Mouse (Mus musculus) thymus, adult 2 months (tissue): Measurements from ENCODE around the gene Chac1. TPM values are rescaled to one million over a fixed set of nuclear protein-coding genes. Genes with fewer than 3 reads are reported as not detected.

Experiments used
- DNase-seq: peaks from one replicate; pipeline ENCODE4 v3.0.0; 2021
- H3K27ac ChIP-seq: fragments of 200-500 bp; 2 replicates; pipeline ENCODE4 v1.5.1; 2012; ENCODE audit warnings: low read length, control low read depth; ENCODE audit not compliant: control insufficient read depth, insufficient read depth
- H3K27me3 ChIP-seq: fragments of 200-500 bp; 2 replicates; pipeline ENCODE4 v1.6.1; 2012; ENCODE audit warnings: mild to moderate bottlenecking, low read length, moderate library complexity, mixed read lengths; ENCODE audit not compliant: control insufficient read depth, insufficient read depth
- H3K36me3 ChIP-seq: fragments of 200-500 bp; 2 replicates; pipeline ENCODE4 v1.6.1; 2012; ENCODE audit warnings: mild to moderate bottlenecking, low read length, moderate library complexity; ENCODE audit not compliant: control insufficient read depth, insufficient read depth
- H3K4me1 ChIP-seq: fragments of 200-500 bp; replicated peaks from 2 replicates; pipeline ENCODE4 v1.6.1; 2012; ENCODE audit warnings: low read length; ENCODE audit not compliant: control insufficient read depth, insufficient read depth
- H3K4me3 ChIP-seq: fragments of 200-500 bp; 2 replicates; pipeline ENCODE4 v1.5.1; 2012; ENCODE audit warnings: mild to moderate bottlenecking, low read length, control low read depth, moderate library complexity; ENCODE audit not compliant: control insufficient read depth, insufficient read depth
- CTCF ChIP-seq: fragments of 200-500 bp; IDR thresholded peaks from 2 replicates; pipeline ENCODE4 v1.5.1; 2012; ENCODE audit warnings: mild to moderate bottlenecking, control low read depth, low read length, moderate library complexity, borderline replicate concordance; ENCODE audit not compliant: control insufficient read depth, poor library complexity, insufficient read depth; ENCODE audit errors: extremely low read depth
- POLR2A ChIP-seq: fragments of 200-500 bp; IDR thresholded peaks from 2 replicates; pipeline ENCODE4 v1.6.1; 2012; ENCODE audit warnings: mild to moderate bottlenecking, low read length, control low read depth, moderate library complexity; ENCODE audit not compliant: control insufficient read depth, poor library complexity, insufficient read depth; ENCODE audit errors: extremely low read depth
- WGBS: fragments of 180-500 bp; shearing (Covaris S2); methylation state at CpG from one replicate; pipeline ENCODE4 v1.1.7; 2018; 5-methylcytosine and 5-hydroxymethylcytosine counted together
- polyA plus RNA-seq: library from polyadenylated mRNA; depleted of rRNA; stranded (reverse); fragments of >200 nt; gene quantifications from 2 replicates; pipeline ENCODE4 v1.2.3, GENCODE M21; 2012

Gene Chac1
- polyA plus RNA-seq, 1 experiment: 1.1 TPM

- no peak overlapping the region for H3K4me3 ChIP-seq
- TF ChIP-seq CTCF: no peak
- TF ChIP-seq POLR2A: no peak
Measured at GRCm38 (mm10) chr2:119359721-119360291, 8.8 kb downstream of the Chac1 start.

GRCm38 (mm10) chr2:119364969-119365368 is 13.9 kb downstream of the Chac1 start:
- Histone ChIP-seq H3K4me1 (no peaks in the 10 kb centered on the region), H3K27ac (no peak overlapping the region), H3K36me3 (no peaks in the 10 kb centered on the region; the same call in 1 of the 2 replicates), H3K4me3 (no peak overlapping the region), H3K27me3 (no peaks in the 10 kb centered on the region)
- no peak for DNase-seq
- TF ChIP-seq CTCF: no peak
- TF ChIP-seq POLR2A: no peak
- WGBS: 98% methylated on average over 3 of the region's 3 CpGs

More at GRCm38 (mm10) chr2:119359721-119360291, 8.8 kb downstream of the Chac1 start:
- no peaks in the 10 kb centered on the region for H3K27me3 ChIP-seq
- H3K27ac ChIP-seq: no peak overlapping the region
- H3K36me3 ChIP-seq: no peaks in the 10 kb centered on the region
- H3K4me1 ChIP-seq: no peaks in the 10 kb centered on the region
- WGBS: 75% methylated on average over 2 of the region's 2 CpGs
- no peak for DNase-seq

GRCm38 (mm10) chr2:119367346-119367745 is 16.3 kb downstream of the Chac1 start:
- H3K27ac ChIP-seq: no peak overlapping the region
- no peaks in the 10 kb centered on the region for H3K27me3 ChIP-seq
- H3K4me3 ChIP-seq: no peak overlapping the region
- H3K4me1 ChIP-seq: no peaks in the 10 kb centered on the region
- peaks cover 14% of the 10 kb centered on the region for H3K36me3 ChIP-seq
- WGBS: 93% methylated on average over 3 of the region's 3 CpGs
- TF ChIP-seq POLR2A (no peak), CTCF (no peak)
- no peak for DNase-seq

GRCm38 (mm10) chr2:119370116-119370515 is 19.1 kb downstream of the Chac1 start:
- DNase-seq: no peak
- Histone ChIP-seq H3K27me3 (no peaks in the 10 kb centered on the region), H3K4me3 (no peak overlapping the region), H3K36me3 (peaks cover 34% of the 10 kb centered on the region), H3K4me1 (no peaks in the 10 kb centered on the region), H3K27ac (no peak overlapping the region)
- WGBS: 93% methylated on average over 10 of the region's 10 CpGs
- TF ChIP-seq CTCF (no peak), POLR2A (no peak)

GRCm38 (mm10) chr2:119377286-119377685 is 26.3 kb downstream of the Chac1 start:
- WGBS: 95% methylated on average over 9 of the region's 9 CpGs
- no peaks in the 10 kb centered on the region for H3K27me3 ChIP-seq
- no peak for DNase-seq
- peaks cover 80% of the 10 kb centered on the region for H3K36me3 ChIP-seq
- H3K4me1 ChIP-seq: no peaks in the 10 kb centered on the region
- no peak overlapping the region for H3K4me3 ChIP-seq
- TF ChIP-seq CTCF: no peak
- TF ChIP-seq POLR2A: no peak
- H3K27ac ChIP-seq: no peak overlapping the region

- no peaks in the 10 kb centered on the region for H3K4me1 ChIP-seq
- H3K36me3 ChIP-seq: peaks cover 80% of the 10 kb centered on the region
- no peak for DNase-seq
- H3K4me3 ChIP-seq: no peak overlapping the region
- no peaks in the 10 kb centered on the region for H3K27me3 ChIP-seq
- no peak overlapping the region for H3K27ac ChIP-seq
- WGBS: 97% methylated on average over 3 of the region's 3 CpGs
- TF ChIP-seq CTCF (no peak), POLR2A (no peak)
Measured at GRCm38 (mm10) chr2:119377826-119378225, 26.8 kb downstream of the Chac1 start.

GRCm38 (mm10) chr2:119379455-119379854 is 28.4 kb downstream of the Chac1 start:
- Histone ChIP-seq H3K4me3 (no peak overlapping the region), H3K4me1 (no peaks in the 10 kb centered on the region), H3K27ac (no peak overlapping the region), H3K27me3 (no peaks in the 10 kb centered on the region), H3K36me3 (peaks cover 71% of the 10 kb centered on the region)
- WGBS: 94% methylated on average over 3 of the region's 3 CpGs
- no peak for DNase-seq
- no peak for TF ChIP-seq CTCF
- no peak for TF ChIP-seq POLR2A
